Mouse (Mus musculus) cerebellum, postnatal 10 days (tissue): ENCODE data around the gene Myh1.

Source experiments
- DNase-seq, 2 experiments: peaks; one replicate each; pipeline ENCODE4 v3.0.0; 2021; ENCODE audit warnings: mixed read lengths in 2 of 2

The Myh1 gene

DNA sequence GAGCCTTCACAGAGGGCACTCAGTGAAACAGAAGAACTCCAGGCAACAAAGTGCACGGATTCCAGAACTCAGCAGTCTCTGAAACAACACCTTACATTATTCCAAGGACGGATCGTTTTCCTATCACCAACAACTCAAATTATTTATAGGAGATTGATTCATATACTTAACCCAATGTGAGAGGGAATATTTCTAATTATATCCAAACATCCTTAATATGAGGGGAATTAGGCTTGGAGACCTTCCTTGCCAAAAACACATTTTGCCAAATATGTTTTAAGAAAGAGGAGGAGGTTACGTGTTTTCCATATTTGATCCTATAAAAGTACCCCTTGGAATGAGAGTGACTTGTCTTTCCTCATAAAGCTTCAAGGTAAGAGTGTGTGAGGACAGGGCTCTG, at the start of gene Myh1:
Gene Myh1 (plus strand): TSS at position 301 of the 400 bp plus-strand sequence.
- DNase-seq: no peak

DNA sequence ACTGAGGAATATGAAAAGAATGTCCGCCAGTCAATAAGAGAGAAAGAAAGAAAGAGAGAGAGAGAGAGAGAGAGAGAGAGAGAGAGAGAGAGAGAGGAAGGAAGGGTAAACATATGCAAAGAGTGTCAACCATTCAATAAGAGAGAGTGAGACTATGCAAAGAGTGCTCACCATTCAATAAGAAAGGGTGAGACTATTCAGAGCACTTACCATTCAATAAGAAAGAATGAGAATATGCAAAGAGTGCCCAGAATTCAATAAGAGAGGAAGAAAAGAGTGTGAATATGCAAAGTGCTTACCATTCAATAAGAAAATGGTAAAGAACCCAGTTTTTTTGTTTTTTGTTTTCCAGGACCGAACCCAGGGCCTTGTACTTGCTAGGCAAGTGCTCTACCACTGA, 49.6 kb upstream of the Myh1 start:
- no peak for DNase-seq

DNA sequence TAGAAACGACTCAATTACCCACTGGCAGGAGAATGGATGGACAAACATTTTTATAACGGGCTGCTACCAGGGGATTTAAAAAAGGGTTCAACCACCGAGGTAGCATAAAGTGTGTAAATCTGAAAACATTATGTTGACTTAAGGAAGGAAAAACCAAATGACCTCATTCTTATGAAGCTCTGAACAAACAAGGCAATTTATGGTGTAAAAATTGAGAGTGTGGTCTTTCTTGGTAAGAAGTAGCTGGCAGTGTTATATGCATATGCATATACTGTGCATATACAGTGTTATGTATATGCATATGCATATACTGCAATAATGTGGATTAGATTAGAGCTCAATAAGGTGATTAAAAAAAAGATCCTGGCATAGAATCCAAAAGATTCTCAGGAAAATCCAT, 48.7 kb upstream of the Myh1 start:
- no peak for DNase-seq

DNA sequence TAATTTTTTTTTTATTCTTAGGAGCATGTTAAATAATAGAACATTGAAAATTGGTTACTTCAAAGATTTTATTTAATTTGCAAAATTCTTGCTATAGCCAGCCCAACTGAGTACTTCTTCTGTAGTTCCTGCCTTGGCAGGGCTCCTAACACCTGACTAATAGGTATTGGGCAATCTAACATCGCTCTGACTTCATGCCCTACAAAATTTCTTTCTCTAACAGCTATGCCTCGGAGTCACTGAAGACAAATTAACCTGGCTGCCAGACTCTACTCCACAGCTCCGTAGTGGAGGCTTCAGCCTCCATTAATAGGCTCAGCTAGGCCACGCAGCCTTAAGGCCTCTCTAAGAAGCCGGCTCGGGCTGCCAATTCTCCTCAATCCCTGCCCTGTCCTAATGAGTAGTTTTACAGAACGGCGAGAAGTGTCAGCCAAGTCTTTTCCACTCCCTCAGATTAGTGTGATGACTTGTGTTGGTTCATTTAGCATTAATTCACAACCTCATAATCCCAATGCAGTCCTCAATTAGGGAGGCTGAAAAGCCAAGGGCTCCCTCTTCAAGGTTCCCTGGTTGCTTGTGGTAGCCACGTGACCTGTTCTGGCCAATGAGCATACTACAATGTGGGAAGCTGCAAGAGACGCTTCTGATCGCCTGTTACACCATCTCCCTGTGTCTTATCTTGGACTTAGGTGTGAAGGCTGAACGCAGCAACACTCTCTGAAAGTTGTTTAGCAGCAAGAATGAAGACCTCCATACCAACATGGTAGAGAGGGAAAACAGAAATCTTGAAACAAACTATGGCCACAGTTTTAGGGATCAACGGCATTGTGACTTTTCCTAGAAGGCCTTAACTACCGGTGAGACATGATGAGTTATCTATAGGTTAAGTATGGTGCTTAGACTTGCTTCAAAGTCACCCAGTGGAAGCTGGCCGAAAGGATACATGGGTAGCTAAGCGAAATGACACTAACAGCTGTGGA, 47.9 kb upstream of the Myh1 start:
- no peak for DNase-seq

DNA sequence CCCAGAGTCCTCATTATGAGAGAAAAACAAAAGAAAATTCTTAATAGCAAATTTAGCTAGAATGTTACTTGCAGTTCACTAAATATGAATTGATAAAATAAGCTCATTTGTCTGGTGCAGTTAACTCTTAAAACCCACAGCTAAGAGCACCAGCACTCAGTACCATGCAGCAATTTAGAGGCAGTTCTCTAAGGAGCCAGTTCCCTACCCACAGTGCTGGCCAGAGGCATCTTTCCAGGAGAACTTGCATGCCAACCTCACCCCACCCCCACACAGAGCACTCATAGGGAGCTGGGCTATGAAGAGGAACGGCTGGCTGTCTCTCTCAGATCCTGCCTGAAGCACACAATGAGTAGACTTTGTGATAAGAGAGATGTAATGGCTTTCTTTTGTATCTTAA, 46.7 kb upstream of the Myh1 start:
- DNase-seq: peak; percentile 75 to 86

DNA sequence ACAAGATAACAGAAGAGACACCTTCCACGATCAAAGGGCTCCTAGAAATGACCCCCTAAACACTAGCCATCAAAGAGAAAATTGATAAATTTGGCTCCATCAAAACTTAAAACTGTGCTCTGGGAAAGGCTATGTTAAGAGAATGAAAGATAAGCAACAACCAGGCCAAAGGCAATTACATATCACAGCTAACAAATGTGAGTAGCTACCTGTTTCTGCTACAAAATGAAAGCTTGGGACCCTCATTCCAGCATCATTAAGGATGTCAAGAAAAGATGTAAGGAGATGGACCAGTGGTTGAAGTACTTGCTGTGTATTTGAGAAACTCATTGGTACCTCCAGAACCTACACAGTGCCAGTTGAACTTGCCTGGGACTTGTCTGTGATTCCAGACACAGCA, 46.0 kb upstream of the Myh1 start:
- DNase-seq: no peak

DNA sequence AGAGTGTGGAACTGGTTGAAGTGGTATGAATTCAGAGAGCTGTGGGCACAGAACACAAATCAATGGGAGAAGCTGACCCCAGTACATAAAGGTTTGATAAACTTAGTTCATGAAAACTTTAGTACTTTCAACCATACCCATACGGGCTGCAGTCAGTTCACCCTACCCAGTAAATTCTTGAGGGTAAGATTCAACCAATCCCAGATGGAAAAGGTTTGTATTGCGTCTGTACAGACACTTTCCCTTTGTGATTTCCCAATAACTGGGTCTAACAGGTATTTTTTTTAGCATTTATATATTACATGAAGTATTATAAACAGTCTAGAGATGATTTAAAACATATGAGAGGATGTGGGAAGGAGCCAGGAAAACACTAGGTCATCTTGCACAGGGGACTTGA, 44.2 kb upstream of the Myh1 start:
- no peak for DNase-seq

DNA sequence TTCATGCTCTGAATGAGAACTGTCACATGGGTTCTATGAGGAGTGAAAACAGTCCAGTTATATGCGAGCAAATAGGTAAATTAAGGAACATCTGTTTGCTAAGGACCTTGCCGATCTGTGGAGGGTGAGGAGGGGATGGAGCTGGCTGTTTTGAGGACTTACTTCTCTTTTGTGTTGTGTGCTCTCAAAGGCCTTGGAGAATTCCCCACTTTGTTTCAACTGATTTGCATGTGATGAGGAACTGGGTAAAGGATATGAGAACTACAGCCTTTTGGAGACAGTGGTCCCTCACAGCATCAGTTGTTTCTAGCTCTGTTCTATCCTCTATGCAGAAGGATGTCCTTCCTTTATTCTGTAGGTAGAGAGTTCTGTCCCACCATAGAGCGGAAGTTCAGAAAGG, 39.7 kb upstream of the Myh1 start:
- DNase-seq: no peak

DNA sequence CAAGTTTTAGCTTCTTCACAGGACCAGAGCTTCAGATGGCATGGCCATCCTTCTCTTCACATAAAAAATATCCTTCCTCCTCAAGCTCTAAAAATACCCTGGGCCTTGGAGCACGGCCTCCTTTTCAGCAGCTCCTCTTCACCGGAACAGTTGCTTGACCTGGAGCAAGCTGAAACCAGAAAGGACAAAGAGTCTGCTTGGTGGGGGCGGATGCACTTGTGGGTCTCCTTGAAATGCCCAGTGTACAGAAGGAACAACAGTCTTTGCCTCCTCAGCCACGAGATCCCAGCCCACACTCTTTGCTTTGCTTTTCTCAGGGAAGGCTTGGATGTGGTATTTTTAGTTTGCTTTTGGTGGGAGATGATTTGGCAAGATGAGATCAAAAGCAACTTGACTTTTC, 36.2 kb upstream of the Myh1 start:
- no peak for DNase-seq

DNA sequence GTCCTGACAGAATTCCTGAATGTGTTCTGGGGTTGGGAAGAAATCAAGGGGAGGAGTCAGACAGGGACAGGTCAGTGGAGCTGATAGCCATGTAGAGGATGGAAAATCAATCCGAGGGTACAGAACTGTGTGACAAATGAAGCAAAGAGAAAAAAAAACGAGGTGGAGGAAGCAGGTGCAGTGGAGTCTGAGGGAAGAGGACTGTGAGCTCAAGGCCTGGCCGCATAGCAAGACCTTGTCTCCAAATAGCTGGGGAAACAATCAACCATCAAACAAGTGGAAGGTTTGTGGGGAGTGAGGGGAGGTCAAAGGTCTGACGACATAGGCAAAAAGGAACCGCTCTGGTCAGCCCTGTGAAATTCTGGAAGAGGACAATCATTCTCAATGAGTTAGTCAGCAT, 35.0 kb upstream of the Myh1 start:
- no peak for DNase-seq

DNA sequence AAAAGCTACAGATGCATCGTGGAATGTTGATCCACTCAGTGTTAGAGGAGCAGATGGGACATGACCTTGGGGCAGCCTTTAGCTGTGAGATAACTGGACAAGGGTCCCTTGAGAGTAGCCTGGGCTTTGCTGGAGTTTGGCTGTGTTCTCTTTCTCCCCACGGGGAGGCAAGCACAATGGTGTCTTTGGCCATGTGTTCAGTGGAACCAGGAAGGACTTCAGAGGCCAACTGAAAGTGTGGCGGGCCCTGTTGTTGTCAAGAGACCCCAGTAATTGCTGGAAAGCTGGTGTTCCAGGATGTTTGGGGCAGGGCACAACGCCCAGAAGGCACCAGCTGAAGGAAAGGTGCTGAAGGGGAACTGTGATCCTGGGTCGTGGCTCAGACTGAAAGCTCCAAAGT, 30.6 kb upstream of the Myh1 start:
- peak; percentile 17 to 36 for DNase-seq

DNA sequence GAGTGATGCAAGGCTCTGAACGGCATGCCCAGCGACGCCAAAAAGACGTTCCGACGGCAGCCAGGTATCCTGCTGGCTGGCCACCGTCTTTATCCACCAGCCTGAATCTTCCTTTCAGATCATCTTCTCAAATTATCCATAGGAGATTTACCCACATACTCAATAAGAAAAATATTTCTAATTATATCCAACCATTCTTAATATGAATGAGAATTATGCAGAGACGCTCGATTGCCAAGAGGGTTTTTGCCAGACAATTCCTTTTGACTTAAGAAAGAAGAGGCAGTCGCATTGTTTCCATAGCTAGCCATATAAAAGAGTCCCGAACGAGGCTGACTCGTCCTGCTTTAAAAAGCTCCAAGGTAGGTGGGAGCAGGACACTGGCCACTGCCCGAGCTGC, 29.1 kb upstream of the Myh1 start, which contains the start of gene Myh2:
Gene Myh2 (plus strand): TSS at position 301 of the 400 bp plus-strand sequence.
- no peak for DNase-seq

DNA sequence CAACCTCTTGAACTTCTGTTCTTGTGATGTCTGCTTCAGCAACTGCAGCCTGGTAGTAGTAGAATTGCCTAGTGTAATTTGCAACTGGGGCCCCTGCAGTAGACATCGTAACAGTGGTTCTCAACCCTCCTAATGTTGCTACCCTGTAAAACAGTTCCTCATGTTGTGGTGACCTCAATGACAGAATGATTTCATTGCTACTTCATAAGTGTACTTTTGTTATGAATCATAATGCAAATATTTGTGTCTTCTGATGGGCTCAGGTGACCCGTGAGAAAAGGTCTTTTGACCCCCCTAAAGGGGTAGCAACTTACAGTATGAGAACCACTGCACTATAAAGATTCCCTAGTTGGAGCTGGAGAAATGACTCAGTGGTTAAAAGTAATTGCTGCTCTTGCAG, 27.4 kb upstream of the Myh1 start:
- DNase-seq: no peak

DNA sequence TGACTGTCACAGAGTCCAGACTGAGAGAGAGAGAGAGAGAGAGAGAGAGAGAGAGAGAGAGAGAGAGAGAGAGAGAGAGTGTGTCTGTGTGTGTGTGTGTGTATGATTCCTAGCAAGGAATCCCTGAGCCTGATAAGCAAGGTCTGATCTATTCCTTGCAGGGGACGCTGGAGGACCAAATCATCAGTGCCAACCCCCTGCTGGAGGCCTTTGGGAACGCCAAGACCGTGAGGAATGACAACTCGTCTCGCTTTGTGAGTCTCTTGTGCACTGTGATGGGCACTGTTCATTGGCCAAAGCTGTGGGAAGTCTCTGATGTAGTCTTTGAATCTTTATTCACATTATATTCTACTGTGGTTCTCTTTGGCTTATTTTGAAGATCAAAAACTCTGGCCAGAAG, 23.5 kb upstream of the Myh1 start:
- DNase-seq: peak; percentile 53

DNA sequence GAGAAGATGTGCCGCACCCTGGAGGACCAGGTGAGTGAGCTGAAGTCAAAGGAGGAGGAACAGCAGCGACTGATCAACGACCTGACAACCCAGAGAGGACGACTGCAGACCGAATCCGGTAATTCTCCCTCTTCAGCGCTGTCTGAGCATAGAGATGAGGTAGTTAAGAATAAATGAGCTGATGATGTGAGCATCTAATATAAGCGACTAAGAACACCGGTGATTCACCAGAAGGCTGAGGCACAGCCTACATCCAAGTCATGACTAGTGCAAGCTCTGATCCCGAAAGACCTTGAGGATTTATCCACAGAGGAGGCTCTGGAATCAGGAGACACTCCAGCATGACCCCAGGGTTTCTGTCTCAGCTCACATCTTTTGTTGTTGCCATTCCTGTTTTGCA, 9.5 kb upstream of the Myh1 start:
- DNase-seq: no peak

DNA sequence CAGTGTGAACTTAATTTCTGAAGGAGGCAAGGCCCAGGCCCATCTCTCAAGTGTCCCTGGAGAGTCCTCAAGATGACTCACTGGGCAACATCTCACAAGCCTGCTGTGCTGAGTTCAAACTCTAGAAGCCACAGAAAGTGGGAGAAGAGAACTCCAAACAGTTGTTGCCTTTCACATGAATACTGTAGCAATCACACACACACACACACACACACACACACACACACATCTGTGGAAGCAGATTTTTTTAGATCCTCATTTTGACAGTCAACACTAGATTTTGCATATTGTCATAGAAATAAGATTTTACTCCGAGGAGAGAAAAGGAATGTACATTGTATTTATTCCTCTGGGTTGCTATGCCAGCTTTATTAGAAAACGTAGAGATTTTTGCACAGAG, 9.0 kb upstream of the Myh1 start:
- DNase-seq: no peak

DNA sequence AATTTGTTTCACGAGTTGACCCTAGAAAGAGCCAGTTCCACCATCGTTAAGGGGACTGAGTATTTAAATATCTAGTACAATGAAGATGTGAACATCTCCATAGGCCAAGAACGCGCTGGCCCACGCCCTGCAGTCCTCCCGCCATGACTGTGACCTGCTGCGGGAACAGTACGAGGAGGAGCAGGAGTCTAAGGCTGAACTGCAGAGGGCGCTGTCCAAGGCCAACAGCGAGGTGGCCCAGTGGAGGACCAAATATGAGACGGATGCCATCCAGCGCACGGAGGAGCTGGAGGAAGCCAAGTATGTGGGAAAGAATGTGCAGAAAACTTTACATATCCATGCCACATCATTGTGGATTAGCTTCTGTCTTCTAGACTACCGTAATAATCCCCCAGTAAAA, 8.4 kb upstream of the Myh1 start:
- DNase-seq: no peak

DNA sequence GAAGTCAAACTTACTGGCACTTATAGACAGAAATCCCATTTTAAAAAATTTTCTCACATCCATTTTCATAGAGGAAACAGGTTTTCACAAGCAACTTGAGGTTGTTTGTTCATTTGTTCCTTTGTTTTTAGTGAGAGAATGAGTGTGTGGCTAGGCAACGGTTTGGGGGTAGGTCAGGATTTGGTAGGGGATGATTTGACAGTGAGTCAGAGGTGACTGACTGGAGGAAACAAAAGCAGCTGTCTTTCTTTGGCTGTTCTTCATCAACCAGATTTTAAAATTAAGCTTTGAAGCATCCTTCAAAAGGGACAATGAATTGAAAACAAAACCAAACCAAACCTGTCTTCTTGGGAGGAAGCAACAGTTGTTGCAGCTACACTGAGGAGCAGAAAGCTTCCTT, 531 bp upstream of the Myh1 start:
- no peak for DNase-seq

DNA sequence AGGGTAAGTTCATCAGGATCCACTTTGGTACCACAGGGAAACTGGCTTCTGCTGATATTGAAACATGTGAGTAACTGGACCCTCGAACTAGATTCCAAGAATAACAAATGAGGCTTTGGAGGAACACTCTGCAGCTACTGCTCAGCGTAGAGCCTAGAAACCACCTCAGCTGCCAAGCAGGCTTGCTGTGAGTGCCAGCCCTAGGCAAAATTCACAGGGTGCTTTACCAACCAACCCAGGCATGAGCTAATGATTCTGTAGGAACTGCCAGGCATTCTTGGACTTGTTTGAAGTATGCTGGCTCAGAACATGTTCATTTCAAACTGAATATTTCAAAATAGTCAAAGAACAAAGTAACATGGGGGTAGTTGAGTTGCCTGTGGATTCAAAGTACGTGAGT, 4.9 kb downstream of the Myh1 start:
- peak; percentile 9 to 35 for DNase-seq

DNA sequence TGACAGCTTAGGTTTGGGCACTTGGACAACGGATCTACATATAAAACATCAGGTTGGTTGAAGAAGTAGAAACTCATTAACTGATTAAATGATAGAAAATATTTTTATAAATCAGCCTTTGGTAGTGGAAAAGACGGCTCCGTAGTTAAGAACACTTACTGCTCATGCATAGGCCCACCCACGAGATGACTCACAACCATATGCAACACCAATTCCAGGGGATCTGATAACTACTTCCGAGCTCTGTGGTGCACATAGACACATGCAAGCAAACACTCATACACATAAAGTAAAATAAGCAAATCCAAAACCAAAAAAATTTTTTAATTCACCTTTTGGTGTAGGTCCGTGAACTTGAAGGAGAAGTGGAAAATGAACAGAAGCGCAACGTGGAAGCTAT, 22.0 kb downstream of the Myh1 start:
- DNase-seq: no peak

DNA sequence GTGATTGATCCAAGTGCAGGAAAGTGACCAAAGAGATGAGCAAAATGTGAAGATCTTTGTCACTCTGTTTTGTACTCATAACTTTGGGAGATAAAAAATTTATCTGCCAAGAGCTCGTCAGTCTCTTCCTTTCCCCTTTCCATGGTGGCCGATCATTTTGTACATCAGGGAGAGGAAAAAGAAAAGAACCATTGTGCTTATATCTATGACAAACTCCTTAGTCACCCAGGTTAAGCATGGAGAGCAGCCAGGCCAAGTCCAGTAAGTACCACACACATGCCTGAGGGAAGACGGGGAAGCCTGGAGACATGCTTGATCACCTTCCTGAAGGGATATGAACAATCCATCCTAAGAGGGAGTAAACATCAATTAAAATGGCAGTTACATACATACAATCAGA, 24.6 kb downstream of the Myh1 start:
- DNase-seq: no peak

DNA sequence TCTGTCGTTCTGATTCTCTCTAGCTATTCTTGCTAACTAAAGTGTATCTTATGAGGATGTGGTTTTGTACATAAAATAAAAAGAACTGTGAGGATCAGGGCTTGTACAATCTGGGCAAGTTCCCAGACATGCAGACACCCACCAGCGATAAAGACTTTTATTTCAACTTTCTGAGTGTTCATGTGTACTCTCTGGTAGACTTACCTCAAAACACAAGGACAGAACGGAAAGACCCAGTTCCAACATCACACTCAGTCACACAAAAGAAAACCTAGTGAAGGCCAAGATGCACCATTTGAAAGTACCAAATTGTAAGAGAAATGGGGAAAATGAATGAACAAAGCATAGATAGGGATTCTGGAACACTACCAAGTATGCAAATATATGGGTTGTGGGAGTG, 28.9 kb downstream of the Myh1 start:
- no peak for DNase-seq

DNA sequence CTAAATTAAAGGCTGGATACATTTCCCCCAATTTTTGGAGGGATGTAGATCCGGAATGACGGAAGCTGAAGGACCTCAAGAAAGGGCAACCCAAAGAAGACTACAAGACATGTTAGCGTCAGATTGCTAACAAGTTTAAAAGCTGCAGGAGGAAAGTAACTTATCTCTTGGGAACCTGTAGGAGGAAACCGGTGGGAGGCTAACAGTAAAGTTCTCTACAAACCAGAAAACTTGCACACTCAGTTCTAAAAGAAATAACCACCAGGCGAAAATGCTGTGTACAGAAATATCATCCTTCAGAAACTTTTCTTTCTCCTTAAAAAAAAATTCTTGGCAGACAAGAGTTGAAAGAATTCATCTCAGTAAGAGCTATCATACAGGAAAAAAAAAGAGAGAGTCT, 29.3 kb downstream of the Myh1 start:
- no peak for DNase-seq

DNA sequence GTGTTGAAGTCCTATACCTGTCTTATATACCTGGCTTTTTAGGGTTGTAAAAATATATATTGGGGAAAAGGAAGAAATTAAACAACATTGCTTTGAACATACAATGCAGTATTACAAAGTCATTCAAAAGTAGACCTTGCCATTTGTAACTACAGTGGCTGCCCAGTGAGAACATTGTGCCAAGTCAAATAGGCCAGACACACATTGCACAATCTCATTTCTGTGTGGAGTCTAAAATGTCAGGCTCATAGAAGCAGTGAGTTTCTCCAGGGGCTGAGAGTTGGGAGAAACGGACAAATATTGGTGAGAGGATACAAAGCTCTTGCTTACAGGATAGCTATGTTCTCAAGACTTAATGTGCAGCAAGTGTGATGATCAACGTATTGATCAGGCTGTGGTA, 30.1 kb downstream of the Myh1 start:
- no peak for DNase-seq
